Mouse (Mus musculus) intestine, embryonic 14.5 days (tissue): ENCODE measurements around the gene Med6. TPM values are rescaled to one million over a fixed set of nuclear protein-coding genes. Genes with fewer than 3 reads are reported as not detected.

ENCODE experiments used
- ATAC-seq: fragments of 200-750 bp; cut with Nextera tagmentation; replicated peaks from 2 replicates; pipeline ENCODE4 v1.8.0; 2017; ENCODE audit warnings: low read depth, moderate number of reproducible peaks, moderate TSS enrichment, moderate library complexity; ENCODE audit not compliant: low FRiP score, low TSS enrichment
- DNase-seq: peaks from one replicate; pipeline ENCODE4 v3.0.0-alpha.2; 2018; ENCODE audit warnings: low spot score
- H3K27ac ChIP-seq: fragments of 300-500 bp; sonication (generic); 2 replicates; pipeline ENCODE4 v1.5.1; 2014; ENCODE audit warnings: low read depth, mild to moderate bottlenecking, control low read depth
- H3K27me3 ChIP-seq: fragments of 300-500 bp; sonication (generic); replicated peaks from 2 replicates; pipeline ENCODE4 v1.6.1; 2014; ENCODE audit warnings: low read length, control low read depth; ENCODE audit not compliant: control insufficient read depth, insufficient read depth
- H3K36me3 ChIP-seq: fragments of 300-500 bp; sonication (generic); 2 replicates; pipeline ENCODE4 v1.6.1; 2014; ENCODE audit warnings: low read length, control low read depth; ENCODE audit not compliant: control insufficient read depth, insufficient read depth
- H3K4me1 ChIP-seq: fragments of 300-500 bp; sonication (generic); replicated peaks from 2 replicates; pipeline ENCODE4 v1.6.1; 2014; ENCODE audit warnings: low read length, control low read depth, mixed read lengths; ENCODE audit not compliant: control insufficient read depth, insufficient read depth
- H3K4me2 ChIP-seq: fragments of 300-500 bp; sonication (generic); 2 replicates; pipeline ENCODE4 v1.6.1; 2014; ENCODE audit warnings: low read length
- H3K4me3 ChIP-seq: fragments of 300-500 bp; sonication (generic); 2 replicates; pipeline ENCODE4 v1.5.1; 2014; ENCODE audit warnings: low read depth, low read length, control low read depth, mixed read lengths
- H3K9ac ChIP-seq: fragments of 300-500 bp; sonication (generic); 2 replicates; pipeline ENCODE4 v1.6.1; 2014; ENCODE audit warnings: mild to moderate bottlenecking, low read length
- H3K9me3 ChIP-seq: fragments of 300-500 bp; sonication (generic); 2 replicates; pipeline ENCODE4 v1.6.1; 2016; ENCODE audit warnings: low read length, control low read depth; ENCODE audit not compliant: control insufficient read depth
- WGBS: fragments of 180-500 bp; shearing (Covaris S2); extraction: QIAGEN DNeasy Blood & Tissue Kit; methylation state at CpG from one replicate; pipeline ENCODE4 v1.1.7; 2014; 5-methylcytosine and 5-hydroxymethylcytosine counted together
- polyA plus RNA-seq: library from polyadenylated mRNA; unstranded; fragments of >200 nt; fragmentation: Nextera tagmentation; extraction: Ambion mirVana; gene quantifications from 2 replicates; pipeline ENCODE4 v1.2.1, GENCODE M21; 2014

The Med6 gene
- polyA plus RNA-seq, 1 experiment from 2014 or later: 70.0 TPM

DNA sequence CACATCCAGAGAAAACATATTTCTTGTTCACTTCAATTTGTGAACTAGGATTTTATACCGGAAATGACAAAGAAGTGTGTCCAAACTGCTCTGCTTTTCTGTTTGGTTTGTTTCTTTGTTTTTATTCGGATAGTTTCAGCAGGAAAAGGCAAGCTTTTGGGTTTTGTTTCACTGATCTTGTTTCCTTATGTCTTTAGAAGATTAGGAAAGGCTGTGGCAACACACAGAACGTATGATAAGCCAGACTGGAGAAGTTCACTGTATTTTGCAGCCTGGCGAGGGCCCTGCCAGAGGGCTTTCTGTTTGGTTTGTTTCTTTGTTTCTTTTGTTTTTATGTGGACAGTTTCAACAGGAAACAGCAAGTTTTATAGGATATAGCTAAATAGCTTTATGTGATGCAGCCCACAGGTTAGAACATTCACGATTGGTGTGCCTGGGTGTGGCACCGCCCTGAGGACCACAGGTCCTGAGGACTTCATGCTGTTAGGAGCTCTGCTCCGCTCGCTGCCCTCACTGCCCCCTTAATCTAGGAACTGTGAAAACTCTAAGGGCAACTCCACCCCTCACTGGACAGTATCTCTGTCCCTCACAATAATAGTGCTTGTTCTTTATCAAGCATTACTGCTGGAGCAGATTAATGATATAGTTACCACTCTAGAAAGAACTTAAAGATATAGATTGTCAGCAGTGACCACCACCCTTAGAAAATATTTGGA lies 1.9 kb upstream of the Med6 start:
- Histone ChIP-seq H3K4me2 (no peak overlapping the region), H3K4me1 (peaks cover 6% of the 10 kb centered on the region), H3K27me3 (no peaks in the 10 kb centered on the region), H3K4me3 (no peak overlapping the region), H3K27ac (no peak overlapping the region), H3K9me3 (no peaks in the 10 kb centered on the region), H3K36me3 (no peaks in the 10 kb centered on the region), H3K9ac (no peak overlapping the region)
- DNase-seq: no peak
- WGBS: 79% methylated on average over 8 of the region's 8 CpGs
- no peak for ATAC-seq

DNA sequence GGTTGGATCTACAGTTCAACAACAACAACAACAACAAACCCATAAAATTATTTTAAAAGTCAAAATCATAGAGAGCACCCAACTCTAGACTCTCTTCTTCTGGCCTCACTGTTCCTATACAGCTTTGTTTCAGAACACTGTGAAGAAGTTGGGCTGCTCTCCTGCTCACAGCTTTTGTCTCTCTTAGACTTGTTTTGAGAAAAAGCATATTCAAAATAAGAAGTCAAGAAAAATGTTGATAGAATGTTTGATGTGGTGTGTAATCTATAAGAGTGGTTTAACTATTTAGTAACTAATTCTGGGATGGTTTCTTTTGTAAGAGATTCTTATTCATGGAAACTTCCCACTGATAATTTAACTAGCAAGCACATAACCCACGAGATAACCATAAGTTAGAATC lies 26.4 kb downstream of the Med6 start, which contains the start of gene Adam21:
Gene Adam21 (minus strand): TSS at position 101 of the 400 bp plus-strand sequence.
- no peak within 1 kb of the TSS for H3K4me2 ChIP-seq
- H3K9me3 ChIP-seq: no peaks in the 10 kb centered on the region
- WGBS: 84% methylated on average over 1 of the region's 1 CpGs
- H3K27me3 ChIP-seq: no peaks in the 10 kb centered on the region
- peaks cover 19% of the 10 kb centered on the region for H3K36me3 ChIP-seq
- no peak within 1 kb of the TSS for H3K9ac ChIP-seq
- no peak within 1 kb of the TSS for H3K27ac ChIP-seq
- no peaks in the 10 kb centered on the region for H3K4me1 ChIP-seq
- no peak for ATAC-seq
- no peak within 1 kb of the TSS for H3K4me3 ChIP-seq
- no peak for DNase-seq

DNA sequence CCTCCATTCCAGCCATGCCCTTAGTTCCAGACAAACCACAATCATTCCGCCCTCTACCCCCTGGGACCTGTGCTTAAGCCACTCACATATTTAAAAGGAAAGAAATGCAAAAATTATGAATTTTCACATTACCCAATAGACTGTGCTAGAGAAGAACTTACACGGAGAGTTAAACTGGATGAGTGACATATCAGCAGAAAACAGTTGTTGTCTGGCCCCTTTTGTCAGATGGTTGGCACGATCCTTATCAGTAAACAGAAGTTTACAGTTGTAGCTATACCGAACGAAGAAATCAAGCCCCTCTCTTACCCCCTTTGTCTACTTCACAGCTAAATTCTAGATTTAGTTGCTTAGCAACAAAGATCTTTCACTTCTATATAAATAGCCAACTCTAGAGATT lies 26.9 kb downstream of the Med6 start:
- Histone ChIP-seq H3K9ac (no peak overlapping the region), H3K36me3 (peaks cover 15% of the 10 kb centered on the region), H3K4me3 (no peak overlapping the region), H3K9me3 (no peaks in the 10 kb centered on the region), H3K4me2 (no peak overlapping the region), H3K27ac (no peak overlapping the region), H3K27me3 (no peaks in the 10 kb centered on the region), H3K4me1 (no peaks in the 10 kb centered on the region)
- no peak for DNase-seq
- no peak for ATAC-seq
- WGBS: 90% methylated on average over 5 of the region's 5 CpGs

- Histone ChIP-seq H3K4me2 (no peak overlapping the region), H3K4me1 (no peaks in the 10 kb centered on the region), H3K36me3 (no peaks in the 10 kb centered on the region), H3K9me3 (no peaks in the 10 kb centered on the region), H3K4me3 (no peak overlapping the region), H3K27ac (no peak overlapping the region), H3K9ac (no peak overlapping the region), H3K27me3 (no peaks in the 10 kb centered on the region)
- ATAC-seq (no peak), DNase-seq (no peak)
- 98% methylated on average over 3 of the region's 3 CpGs for WGBS
Measured at GRCm38 (mm10) chr12:81564173-81564572, 30.6 kb downstream of the Med6 start.

DNA sequence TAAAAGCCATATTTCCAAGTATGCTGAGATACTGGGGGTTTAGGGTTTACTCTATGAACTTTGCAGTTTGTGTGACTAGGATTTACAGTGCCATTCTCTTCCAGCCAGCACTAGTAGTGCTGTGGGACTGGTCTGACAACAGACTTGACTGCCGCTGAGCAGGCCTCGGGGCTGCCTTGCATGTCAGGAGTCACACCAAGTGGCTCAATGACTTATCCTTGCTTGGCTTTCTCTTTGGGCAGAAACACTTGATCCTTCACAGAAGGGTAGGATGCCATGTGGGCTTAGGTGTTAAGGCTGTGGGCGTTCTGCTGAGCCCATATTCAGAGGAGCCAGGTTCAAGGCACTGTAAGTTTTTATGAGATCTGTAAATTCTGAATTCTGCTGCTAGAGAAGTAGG lies 45.5 kb downstream of the Med6 start:
- Histone ChIP-seq H3K36me3 (no peaks in the 10 kb centered on the region), H3K27me3 (no peaks in the 10 kb centered on the region), H3K4me2 (no peak overlapping the region), H3K9me3 (no peaks in the 10 kb centered on the region), H3K4me3 (no peak overlapping the region), H3K4me1 (no peaks in the 10 kb centered on the region), H3K9ac (no peak overlapping the region), H3K27ac (no peak overlapping the region)
- no peak for ATAC-seq
- DNase-seq: no peak
- WGBS: 82% methylated on average over 3 of the region's 3 CpGs

GRCm38 (mm10) chr12:81547163-81547562 lies 47.6 kb downstream of the Med6 start:
- 73% methylated on average over 4 of the region's 4 CpGs for WGBS
- ATAC-seq (no peak), DNase-seq (no peak)
- no peak overlapping the region for H3K9ac ChIP-seq
- H3K27ac ChIP-seq: no peak overlapping the region
- no peaks in the 10 kb centered on the region for H3K36me3 ChIP-seq
- no peaks in the 10 kb centered on the region for H3K9me3 ChIP-seq
- H3K4me3 ChIP-seq: no peak overlapping the region
- H3K27me3 ChIP-seq: no peaks in the 10 kb centered on the region
- no peaks in the 10 kb centered on the region for H3K4me1 ChIP-seq
- H3K4me2 ChIP-seq: no peak overlapping the region

GRCm38 (mm10) chr12:81533029-81533419 lies 61.8 kb downstream of the Med6 start:
- WGBS: 31% methylated on average over 4 of the region's 4 CpGs
- no peak for ATAC-seq
- peak overlapping the region; percentile 75 for H3K27ac ChIP-seq
- H3K9ac ChIP-seq: peak overlapping the region; percentile 78
- H3K4me3 ChIP-seq: peak overlapping the region; percentile 90
- peaks cover 5% of the 10 kb centered on the region; the same call in 1 of the 2 replicates for H3K4me1 ChIP-seq
- peak overlapping the region; percentile 67 for H3K4me2 ChIP-seq
- no peaks in the 10 kb centered on the region for H3K36me3 ChIP-seq
- no peaks in the 10 kb centered on the region for H3K9me3 ChIP-seq
- DNase-seq: no peak
- H3K27me3 ChIP-seq: no peaks in the 10 kb centered on the region

- peaks cover 5% of the 10 kb centered on the region; the same call in 1 of the 2 replicates for H3K4me1 ChIP-seq
- under 1% methylated on average over 46 of the region's 46 CpGs for WGBS
- no peaks in the 10 kb centered on the region for H3K36me3 ChIP-seq
- H3K27ac ChIP-seq: peak within 1 kb of the TSS; percentile 75
- H3K4me3 ChIP-seq: peak within 1 kb of the TSS; percentile 90
- H3K9me3 ChIP-seq: no peaks in the 10 kb centered on the region
- no peaks in the 10 kb centered on the region for H3K27me3 ChIP-seq
- H3K4me2 ChIP-seq: peak within 1 kb of the TSS; percentile 67
- ATAC-seq (peak; percentile 91), DNase-seq (peak; percentile 91)
- H3K9ac ChIP-seq: peak within 1 kb of the TSS; percentile 78
Measured at GRCm38 (mm10) chr12:81532316-81533028, 62.3 kb downstream of the Med6 start, which contains the start of the genes Gm20498 and Synj2bp. Gene Gm20498 (minus strand): TSS chr12:81532905. Gene Synj2bp (minus strand): TSS chr12:81532911.
